Mouse (Mus musculus) bone marrow, adult 2 months (tissue): Measurements from ENCODE around the gene Gm14322.
"Not testable (repeated sequence)": the region's sequence is repeated elsewhere in the genome, so short reads cannot be mapped to it uniquely, and the experiment has no call there.

ENCODE experiments used
- CTCF ChIP-seq: fragments of 200-500 bp; IDR thresholded peaks from 2 replicates; pipeline ENCODE4 v1.5.1; 2011; ENCODE audit warnings: low read length, control low read depth; ENCODE audit not compliant: control insufficient read depth, insufficient read depth
- POLR2A ChIP-seq: fragments of 200-500 bp; IDR thresholded peaks from 2 replicates; pipeline ENCODE4 v1.6.1; 2011; ENCODE audit warnings: low read depth, mild to moderate bottlenecking, control low read depth, low read length, borderline replicate concordance; ENCODE audit not compliant: control insufficient read depth

GRCm38 (mm10) chr2:177741487-177741886, 17.6 kb upstream of the Gm14322 start:
- TF ChIP-seq CTCF, POLR2A: not testable (repeated sequence)
